Mouse (Mus musculus): ENCODE results near the gene Usp37.

DNA sequence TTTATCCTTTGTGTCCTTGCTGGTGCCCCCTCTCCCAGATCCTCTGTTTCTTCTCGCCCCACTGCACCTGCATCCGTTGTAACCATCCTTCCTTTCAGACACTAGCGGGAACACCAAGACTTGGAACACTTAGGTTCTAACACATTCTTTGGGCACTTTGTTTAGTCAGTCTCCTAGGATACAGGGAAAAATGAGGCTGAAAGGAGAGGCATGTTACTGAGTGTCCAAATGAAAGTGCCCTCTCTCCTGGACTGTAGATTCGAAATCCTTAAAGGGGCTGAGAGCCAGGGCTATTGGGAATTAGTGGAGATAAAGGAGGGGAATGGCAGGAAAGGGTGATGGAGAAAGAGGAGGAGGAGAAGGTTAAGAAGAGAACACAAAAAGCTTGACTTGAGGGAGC is at the start of gene Usp37:
- TF ChIP-seq EP300 (IDR thresholded peaks at IDR 0.05; ENCODE audit: low read depth) (no peak), CTCF (IDR thresholded peaks at IDR 0.05; ENCODE audit: low read depth) (no peak)
